Mouse (Mus musculus) forebrain, embryonic 15.5 days (tissue): ENCODE data around the gene Nrxn2. TPM values are rescaled to one million over a fixed set of nuclear protein-coding genes. Genes with fewer than 3 reads are reported as not detected.
A peak's percentile ranks its signal among the peaks of the same experiment; 100 is the strongest.

ENCODE experiments used
- ATAC-seq: fragments of 200-750 bp; cut with Nextera tagmentation; replicated peaks from 2 replicates; pipeline ENCODE4 v1.8.0; 2017; ENCODE audit warnings: mild to moderate bottlenecking, moderate TSS enrichment, moderate library complexity
- H3K27ac ChIP-seq: fragments of 300-500 bp; sonication (generic); replicated peaks from 2 replicates; pipeline ENCODE4 v1.5.1; 2015; ENCODE audit warnings: mild to moderate bottlenecking, inconsistent platforms
- H3K27me3 ChIP-seq: fragments of 300-500 bp; sonication (generic); 2 replicates; pipeline ENCODE4 v1.6.1; 2015; ENCODE audit warnings: inconsistent platforms
- H3K36me3 ChIP-seq: fragments of 300-500 bp; sonication (generic); 2 replicates; pipeline ENCODE4 v1.6.1; 2015; ENCODE audit warnings: mild to moderate bottlenecking, inconsistent platforms
- H3K4me1 ChIP-seq: fragments of 300-500 bp; sonication (generic); 2 replicates; pipeline ENCODE4 v1.6.1; 2015; ENCODE audit warnings: inconsistent platforms
- H3K4me2 ChIP-seq: fragments of 300-500 bp; sonication (generic); replicated peaks from 2 replicates; pipeline ENCODE4 v1.6.1; 2015; ENCODE audit warnings: mild to moderate bottlenecking, inconsistent platforms
- H3K4me3 ChIP-seq: fragments of 300-500 bp; sonication (generic); 2 replicates; pipeline ENCODE4 v1.5.1; 2015; ENCODE audit warnings: mild to moderate bottlenecking, inconsistent platforms
- H3K9ac ChIP-seq: fragments of 300-500 bp; sonication (generic); replicated peaks from 2 replicates; pipeline ENCODE4 v1.6.1; 2015; ENCODE audit warnings: mild to moderate bottlenecking, inconsistent platforms
- H3K9me3 ChIP-seq: fragments of 300-500 bp; sonication (generic); 2 replicates; pipeline ENCODE4 v1.6.1; 2016; ENCODE audit warnings: inconsistent platforms
- WGBS: fragments of 180-500 bp; shearing (Covaris S2); methylation state at CpG from one replicate; pipeline ENCODE4 v1.1.7; 2015; ENCODE audit warnings: mixed read lengths; 5-methylcytosine and 5-hydroxymethylcytosine counted together
- polyA plus RNA-seq: library from polyadenylated mRNA; unstranded; fragments of >200 nt; fragmentation: Nextera tagmentation; extraction: Ambion mirVana; gene quantifications from 2 replicates; pipeline ENCODE4 v1.2.1, GENCODE M21; 2015

Gene Nrxn2
- polyA plus RNA-seq, 1 experiment from 2014 or later, result 32.4 TPM

- H3K9ac ChIP-seq, result 0 out of 2 replicates have a peak overlapping the region, but pooled peaks have one; percentile 8
- WGBS, result 21% methylated on average over 12 of the region's 12 CpGs
- no peak for ATAC-seq
These were observed 73.6 kb downstream of the Nrxn2 start for GRCm38 (mm10) chr19:6492124-6492523.

GRCm38 (mm10) chr19:6493219-6493618, 74.7 kb downstream of the Nrxn2 start:
- WGBS, result 84% methylated on average over 7 of the region's 7 CpGs
- Histone ChIP-seq H3K27me3 (no peaks in the 10 kb centered on the region), H3K9me3 (no peaks in the 10 kb centered on the region), H3K36me3 (no peaks in the 10 kb centered on the region), H3K9ac (no peak overlapping the region), H3K4me2 (no peak overlapping the region), H3K27ac (no peak overlapping the region), H3K4me1 (peaks cover 33% of the 10 kb centered on the region), H3K4me3 (no peak overlapping the region)
- no peak for ATAC-seq

More at GRCm38 (mm10) chr19:6492124-6492523, 73.6 kb downstream of the Nrxn2 start:
- no peaks in the 10 kb centered on the region for H3K36me3 ChIP-seq
- no peak overlapping the region for H3K4me3 ChIP-seq
- H3K27ac ChIP-seq, result 0 out of 2 replicates have a peak overlapping the region, but pooled peaks have one; percentile 31
- H3K27me3 ChIP-seq, result no peaks in the 10 kb centered on the region
- peaks cover 33% of the 10 kb centered on the region for H3K4me1 ChIP-seq
- H3K4me2 ChIP-seq, result peak overlapping the region; percentile 10; the same call in 1 of the 2 replicates
- no peaks in the 10 kb centered on the region for H3K9me3 ChIP-seq

- Histone ChIP-seq H3K9me3 (no peaks in the 10 kb centered on the region), H3K4me3 (no peak overlapping the region), H3K36me3 (no peaks in the 10 kb centered on the region), H3K9ac (no peak overlapping the region), H3K4me2 (no peak overlapping the region), H3K4me1 (peaks cover 37% of the 10 kb centered on the region), H3K27me3 (no peaks in the 10 kb centered on the region), H3K27ac (no peak overlapping the region)
- no peak for ATAC-seq
- 76% methylated on average over 4 of the region's 7 CpGs for WGBS
These were observed 75.5 kb downstream of the Nrxn2 start for GRCm38 (mm10) chr19:6494032-6494431.

- H3K4me2 ChIP-seq, result no peak overlapping the region
- no peaks in the 10 kb centered on the region for H3K27me3 ChIP-seq
- no peak for ATAC-seq
- no peaks in the 10 kb centered on the region for H3K36me3 ChIP-seq
- H3K4me3 ChIP-seq, result no peak overlapping the region
- H3K27ac ChIP-seq, result no peak overlapping the region
- no peak overlapping the region for H3K9ac ChIP-seq
- peaks cover 39% of the 10 kb centered on the region for H3K4me1 ChIP-seq
- H3K9me3 ChIP-seq, result no peaks in the 10 kb centered on the region
- 68% methylated on average over 18 of the region's 18 CpGs for WGBS
These were observed 76.1 kb downstream of the Nrxn2 start for GRCm38 (mm10) chr19:6494504-6495170.

GRCm38 (mm10) chr19:6495714-6496113, 77.2 kb downstream of the Nrxn2 start:
- no peak overlapping the region for H3K4me3 ChIP-seq
- no peak overlapping the region for H3K4me2 ChIP-seq
- H3K4me1 ChIP-seq, result peaks cover 49% of the 10 kb centered on the region

GRCm38 (mm10) chr19:6496462-6497149, 78.1 kb downstream of the Nrxn2 start:
- H3K36me3 ChIP-seq, result no peaks in the 10 kb centered on the region
- H3K27ac ChIP-seq, result peak overlapping the region; percentile 92
- no peaks in the 10 kb centered on the region for H3K27me3 ChIP-seq
- no peaks in the 10 kb centered on the region for H3K9me3 ChIP-seq
- peak overlapping the region; percentile 99 for H3K9ac ChIP-seq
- peak; percentile 23; the same call in 1 of the 2 replicates for ATAC-seq
- WGBS, result 5% methylated on average over 6 of the region's 6 CpGs
- peak overlapping the region; percentile 97 for H3K4me3 ChIP-seq
- H3K4me2 ChIP-seq, result peak overlapping the region; percentile 73
- H3K4me1 ChIP-seq, result peaks cover 58% of the 10 kb centered on the region

More at GRCm38 (mm10) chr19:6495714-6496113, 77.2 kb downstream of the Nrxn2 start:
- ATAC-seq, result no peak
- Histone ChIP-seq H3K27ac (0 out of 2 replicates have a peak overlapping the region, but pooled peaks have one; percentile 92), H3K9me3 (no peaks in the 10 kb centered on the region), H3K27me3 (no peaks in the 10 kb centered on the region), H3K36me3 (no peaks in the 10 kb centered on the region), H3K9ac (no peak overlapping the region)
- WGBS, result 52% methylated on average over 8 of the region's 8 CpGs

- peaks cover 61% of the 10 kb centered on the region for H3K4me1 ChIP-seq
- peak overlapping the region; percentile 73 for H3K4me2 ChIP-seq
- peak overlapping the region; percentile 92 for H3K27ac ChIP-seq
- peak overlapping the region; percentile 99 for H3K9ac ChIP-seq
- 1% methylated on average over 24 of the region's 39 CpGs for WGBS
- H3K27me3 ChIP-seq, result no peaks in the 10 kb centered on the region
- peak; percentile 63 for ATAC-seq
- H3K9me3 ChIP-seq, result no peaks in the 10 kb centered on the region
- peak overlapping the region; percentile 97 for H3K4me3 ChIP-seq
- no peaks in the 10 kb centered on the region for H3K36me3 ChIP-seq
These were observed 78.7 kb downstream of the Nrxn2 start for GRCm38 (mm10) chr19:6497150-6497801.

GRCm38 (mm10) chr19:6497803-6498202, 79.3 kb downstream of the Nrxn2 start:
- H3K36me3 ChIP-seq, result no peaks in the 10 kb centered on the region
- H3K9ac ChIP-seq, result peak overlapping the region; percentile 99
- H3K4me2 ChIP-seq, result peak overlapping the region; percentile 73
- H3K27me3 ChIP-seq, result no peaks in the 10 kb centered on the region
- H3K4me1 ChIP-seq, result peaks cover 62% of the 10 kb centered on the region
- peak overlapping the region; percentile 97 for H3K4me3 ChIP-seq
- 0% methylated on average over 31 of the region's 39 CpGs for WGBS
- ATAC-seq, result peak; percentile 9
- H3K27ac ChIP-seq, result peak overlapping the region; percentile 92
- H3K9me3 ChIP-seq, result no peaks in the 10 kb centered on the region

GRCm38 (mm10) chr19:6498350-6499131, 80.0 kb downstream of the Nrxn2 start:
- 6% methylated on average over 30 of the region's 38 CpGs for whole genome bisulfite sequencing
- Histone ChIP-seq H3K4me3 (peak overlapping the region; percentile 97), H3K27ac (peak overlapping the region; percentile 92), H3K4me1 (peaks cover 70% of the 10 kb centered on the region), H3K9ac (peak overlapping the region; percentile 99), H3K9me3 (no peaks in the 10 kb centered on the region), H3K4me2 (peak overlapping the region; percentile 73), H3K36me3 (no peaks in the 10 kb centered on the region), H3K27me3 (no peaks in the 10 kb centered on the region)
- no peak for ATAC-seq

GRCm38 (mm10) chr19:6499860-6500635, 81.5 kb downstream of the Nrxn2 start:
- Histone ChIP-seq H3K9me3 (no peaks in the 10 kb centered on the region), H3K4me1 (peaks cover 81% of the 10 kb centered on the region), H3K9ac (peak overlapping the region; percentile 99), H3K27ac (peak overlapping the region; percentile 92), H3K4me2 (peak overlapping the region; percentile 73), H3K4me3 (peak overlapping the region; percentile 97), H3K27me3 (no peaks in the 10 kb centered on the region), H3K36me3 (peaks cover 3% of the 10 kb centered on the region)
- 53% methylated on average over 6 of the region's 6 CpGs for WGBS
- no peak for ATAC-seq

- H3K9ac ChIP-seq, result peak overlapping the region; percentile 99
- ATAC-seq, result no peak
- peaks cover 9% of the 10 kb centered on the region for H3K36me3 ChIP-seq
- H3K27ac ChIP-seq, result peak overlapping the region; percentile 92; the same call in 1 of the 2 replicates
- no peaks in the 10 kb centered on the region for H3K27me3 ChIP-seq
- H3K4me2 ChIP-seq, result peak overlapping the region; percentile 73
- WGBS, result 31% methylated on average over 2 of the region's 2 CpGs
- H3K4me3 ChIP-seq, result peak overlapping the region; percentile 97
- no peaks in the 10 kb centered on the region for H3K9me3 ChIP-seq
- H3K4me1 ChIP-seq, result peaks cover 75% of the 10 kb centered on the region
These were observed 82.1 kb downstream of the Nrxn2 start for GRCm38 (mm10) chr19:6500636-6501025.
